Mouse (Mus musculus): Measurements from ENCODE around the gene Amy2a4.
"Not testable (repeated sequence)": the region's sequence is repeated elsewhere in the genome, so short reads cannot be mapped to it uniquely, and the experiment has no call there.

The Amy2a4 gene

GRCm38 (mm10) chr3:113291349-113291748 is at the start of gene Amy2a4:
Amy2a4 (minus strand) TSS chr3:113291449.
- DNase-seq (ENCODE audit: low spot score): not testable (repeated sequence)

DNA sequence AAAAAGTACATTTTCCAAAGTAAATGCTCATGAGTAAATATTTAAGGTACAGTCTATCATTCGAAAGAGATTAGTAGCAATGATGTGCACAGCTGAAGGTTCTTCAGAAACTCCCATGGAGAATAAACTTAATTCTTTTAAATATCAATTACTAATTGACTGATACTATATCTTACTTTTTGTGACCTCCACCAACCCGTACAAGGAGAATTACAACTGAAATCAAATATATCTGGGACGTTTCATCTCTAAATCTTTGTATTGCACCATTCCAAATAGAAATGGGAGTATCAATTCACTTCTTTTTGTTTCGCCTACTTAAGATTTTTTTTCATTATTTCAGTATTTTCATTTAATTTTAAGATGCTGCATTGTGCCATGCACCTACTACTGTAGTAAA is 32.7 kb upstream of the Amy2a4 start, which contains the start of gene Amy2a3:
Gene Amy2a3, minus strand, starts transcription at position 101 of the 400 bp plus-strand sequence.
- not testable (repeated sequence) for DNase-seq (ENCODE audit: low spot score)

DNA sequence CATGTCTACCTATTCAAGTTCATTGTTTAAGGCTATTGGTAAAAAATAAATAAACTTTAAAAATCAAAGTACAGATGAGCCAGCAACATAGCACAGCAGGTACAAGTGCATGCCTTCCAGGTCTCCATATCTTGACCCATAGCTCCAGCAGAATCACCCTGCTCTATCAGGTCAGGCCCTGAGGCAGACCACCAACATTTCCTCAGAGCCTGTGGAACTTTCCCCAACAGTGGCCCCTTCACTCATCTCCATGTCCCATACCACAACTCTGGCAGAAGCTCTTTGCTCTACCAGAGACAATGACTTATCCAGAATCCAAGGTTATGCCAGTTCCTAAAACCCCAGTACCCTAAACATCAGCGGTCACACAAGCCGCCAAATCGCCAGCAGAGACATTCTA is 21.7 kb upstream of the Amy2a4 start:
- not testable (repeated sequence) for DNase-seq (ENCODE audit: low spot score)

DNA sequence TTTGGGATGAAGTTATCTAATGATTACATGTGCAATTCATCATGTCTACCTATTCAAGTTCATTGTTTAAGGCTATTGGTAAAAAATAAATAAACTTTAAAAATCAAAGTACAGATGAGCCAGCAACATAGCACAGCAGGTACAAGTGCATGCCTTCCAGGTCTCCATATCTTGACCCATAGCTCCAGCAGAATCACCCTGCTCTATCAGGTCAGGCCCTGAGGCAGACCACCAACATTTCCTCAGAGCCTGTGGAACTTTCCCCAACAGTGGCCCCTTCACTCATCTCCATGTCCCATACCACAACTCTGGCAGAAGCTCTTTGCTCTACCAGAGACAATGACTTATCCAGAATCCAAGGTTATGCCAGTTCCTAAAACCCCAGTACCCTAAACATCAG is 11.0 kb downstream of the Amy2a4 start:
- DNase-seq (ENCODE audit: low spot score): not testable (repeated sequence)

- not testable (repeated sequence) for DNase-seq (ENCODE audit: low spot score)
These were observed 11.7 kb downstream of the Amy2a4 start for GRCm38 (mm10) chr3:113279586-113279985.

DNA sequence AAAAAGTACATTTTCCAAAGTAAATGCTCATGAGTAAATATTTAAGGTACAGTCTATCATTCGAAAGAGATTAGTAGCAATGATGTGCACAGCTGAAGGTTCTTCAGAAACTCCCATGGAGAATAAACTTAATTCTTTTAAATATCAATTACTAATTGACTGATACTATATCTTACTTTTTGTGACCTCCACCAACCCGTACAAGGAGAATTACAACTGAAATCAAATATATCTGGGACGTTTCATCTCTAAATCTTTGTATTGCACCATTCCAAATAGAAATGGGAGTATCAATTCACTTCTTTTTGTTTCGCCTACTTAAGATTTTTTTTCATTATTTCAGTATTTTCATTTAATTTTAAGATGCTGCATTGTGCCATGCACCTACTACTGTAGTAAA is 32.5 kb downstream of the Amy2a4 start, which contains the start of gene Amy2a5:
Gene Amy2a5, minus strand, starts transcription at position 101 of the 400 bp plus-strand sequence.
- not testable (repeated sequence) for DNase-seq (ENCODE audit: low spot score)
